Mouse (Mus musculus): ENCODE results near the gene Nr1h2. TPM values are rescaled to one million over a fixed set of nuclear protein-coding genes. Genes with fewer than 3 reads are reported as not detected.

Gene Nr1h2
- polyA plus RNA-seq, 1 experiment from 2014 or later = 60.8 TPM

DNA sequence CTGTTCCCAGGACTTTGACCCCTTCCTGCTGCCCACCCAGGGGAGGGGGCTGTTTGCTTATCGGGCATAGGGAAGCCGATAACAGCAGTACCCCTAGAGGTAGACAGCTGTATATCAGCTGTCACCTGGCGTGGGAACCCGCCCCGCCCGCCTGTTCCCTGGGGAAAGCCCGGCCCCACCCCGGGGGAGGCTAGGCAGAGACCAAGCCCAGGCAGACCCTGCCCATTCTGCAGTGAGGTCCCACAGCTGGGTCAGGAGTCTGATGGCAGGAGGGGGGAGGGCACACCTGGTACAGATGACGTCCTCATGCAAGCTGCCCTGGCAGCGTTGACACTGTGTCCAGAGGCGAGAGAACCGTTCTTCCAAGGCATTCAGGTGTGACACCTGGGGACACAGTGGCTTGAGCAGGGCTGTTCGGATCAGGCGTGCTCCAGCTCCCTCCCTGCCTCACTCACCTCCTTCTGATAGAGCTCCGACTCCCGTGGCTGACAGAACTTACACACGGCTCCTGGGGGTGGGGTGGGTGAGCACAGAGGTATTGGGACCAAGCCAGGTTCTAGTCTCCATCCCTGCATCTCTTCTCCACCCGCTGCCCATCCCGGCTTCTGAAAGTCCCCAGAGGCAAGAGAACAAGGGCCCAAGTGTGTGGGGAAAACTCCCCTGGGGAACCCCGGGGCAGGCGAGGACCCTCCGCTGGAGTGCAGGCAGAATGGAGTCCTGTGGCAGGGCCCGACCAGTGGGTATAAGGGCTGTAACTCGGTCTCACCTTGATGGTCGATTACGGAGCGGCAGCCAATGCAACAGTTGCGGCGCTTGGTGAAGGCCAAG is 20.6 kb downstream of the Nr1h2 start:
- H3K27ac ChIP-seq (replicated peaks; ENCODE audit: low read depth, low read length) = no peak overlapping the region
- H3K27me3 ChIP-seq (replicated peaks; ENCODE audit: control insufficient read depth, insufficient read depth, low read length) = peaks cover 6% of the 10 kb centered on the region; the same call in 1 of the 2 replicates
- WGBS = 84% methylated on average over 26 of the region's 29 CpGs
- no peaks in the 10 kb centered on the region for H3K9me3 ChIP-seq (ENCODE audit: control insufficient read depth, low read length)
- H3K36me3 ChIP-seq (ENCODE audit: control insufficient read depth, insufficient read depth, low read length) = peaks cover 54% of the 10 kb centered on the region
- H3K4me1 ChIP-seq (ENCODE audit: control insufficient read depth, insufficient read depth, low read length) = no peaks in the 10 kb centered on the region; the same call in 1 of the 2 replicates
- DNase-seq (ENCODE audit: low spot score) (no peak), ATAC-seq (ENCODE audit: low read depth) (no peak)
- H3K9ac ChIP-seq (ENCODE audit: low read depth, low read length) = no peak overlapping the region
- H3K4me2 ChIP-seq (ENCODE audit: low read depth, low read length) = no peak overlapping the region
- H3K4me3 ChIP-seq (ENCODE audit: low read depth, low read length) = no peak overlapping the region

DNA sequence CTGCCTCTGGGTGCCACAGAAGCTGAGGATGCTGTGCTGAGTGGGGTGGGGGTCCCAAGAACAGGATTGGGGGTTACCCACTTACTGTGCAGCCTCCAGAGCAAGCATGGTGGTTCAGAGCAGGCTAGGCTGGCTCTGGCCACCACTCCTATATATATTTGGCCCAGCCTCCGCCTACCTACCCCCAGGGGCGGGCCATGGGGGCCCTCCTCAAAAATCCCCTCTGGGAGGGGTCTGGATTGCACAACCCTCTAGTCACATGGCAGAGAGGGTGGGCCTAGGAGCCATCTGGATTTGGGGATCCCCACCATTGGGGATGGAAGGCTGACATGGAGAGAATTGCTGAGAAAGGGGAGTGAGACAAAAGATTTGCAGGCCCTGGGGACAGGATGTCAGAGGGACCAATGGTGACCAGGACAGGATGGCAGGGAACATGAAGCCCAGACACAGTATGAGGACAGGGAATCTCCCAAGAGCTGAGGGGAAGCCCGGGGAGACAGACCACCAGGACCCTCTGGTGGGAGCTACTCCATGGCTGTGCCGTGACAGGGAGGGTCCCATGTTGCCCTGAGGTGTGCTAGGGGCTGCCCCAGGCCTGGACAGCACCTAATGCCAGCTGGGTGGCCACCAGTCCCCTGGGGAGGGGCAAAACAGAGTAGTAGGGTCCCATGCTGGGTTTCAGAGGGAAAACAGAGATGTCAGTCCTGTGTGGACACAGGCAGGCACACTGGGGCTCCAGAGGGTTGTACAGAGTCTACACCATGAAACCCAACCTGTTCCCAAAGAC is 21.6 kb downstream of the Nr1h2 start, which contains the start of gene Spib:
Gene Spib (minus strand): TSS at position 126 of the 787 bp plus-strand sequence.
- H3K9ac ChIP-seq (ENCODE audit: low read depth, low read length) = no peak within 1 kb of the TSS
- H3K27ac ChIP-seq (replicated peaks; ENCODE audit: low read depth, low read length) = no peak within 1 kb of the TSS
- 72% methylated on average over 4 of the region's 4 CpGs for WGBS

DNA sequence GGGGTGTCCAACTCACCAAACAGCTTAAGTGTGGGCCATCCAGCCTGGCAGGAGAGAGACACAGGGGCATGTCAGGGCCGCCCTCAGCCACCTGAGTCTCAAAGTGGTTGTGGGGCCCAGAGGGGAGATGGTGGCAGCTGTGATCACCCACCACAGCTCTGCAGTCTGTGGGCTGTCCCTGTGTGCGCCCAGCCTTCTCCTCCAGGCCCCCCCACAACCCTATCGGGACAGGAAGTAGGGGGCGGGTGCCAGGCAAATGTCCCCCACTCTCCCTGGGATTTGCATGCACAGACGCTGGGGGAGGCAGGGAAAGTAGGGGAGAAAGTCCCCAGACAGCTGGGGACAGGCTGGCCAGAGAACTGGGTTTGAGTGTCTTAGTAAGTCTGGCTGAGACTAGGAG is 22.5 kb downstream of the Nr1h2 start:
- Histone ChIP-seq H3K27ac (replicated peaks; ENCODE audit: low read depth, low read length) (no peak overlapping the region), H3K4me2 (ENCODE audit: low read depth, low read length) (no peak overlapping the region), H3K9ac (ENCODE audit: low read depth, low read length) (no peak overlapping the region), H3K4me1 (ENCODE audit: control insufficient read depth, insufficient read depth, low read length) (no peaks in the 10 kb centered on the region; the same call in 1 of the 2 replicates), H3K4me3 (ENCODE audit: low read depth, low read length) (no peak overlapping the region), H3K27me3 (replicated peaks; ENCODE audit: control insufficient read depth, insufficient read depth, low read length) (peaks cover 12% of the 10 kb centered on the region), H3K9me3 (ENCODE audit: control insufficient read depth, low read length) (no peaks in the 10 kb centered on the region), H3K36me3 (ENCODE audit: control insufficient read depth, insufficient read depth, low read length) (peaks cover 35% of the 10 kb centered on the region)
- WGBS = 48% methylated on average over 5 of the region's 5 CpGs
- ATAC-seq (ENCODE audit: low read depth) (no peak), DNase-seq (ENCODE audit: low spot score) (no peak)

More for the DNA sequence above, 21.6 kb downstream of the Nr1h2 start, which contains the start of gene Spib:
- Histone ChIP-seq H3K4me2 (ENCODE audit: low read depth, low read length) (no peak within 1 kb of the TSS), H3K27me3 (replicated peaks; ENCODE audit: control insufficient read depth, insufficient read depth, low read length) (peaks cover 9% of the 10 kb centered on the region; the same call in 1 of the 2 replicates), H3K9me3 (ENCODE audit: control insufficient read depth, low read length) (no peaks in the 10 kb centered on the region), H3K4me1 (ENCODE audit: control insufficient read depth, insufficient read depth, low read length) (no peaks in the 10 kb centered on the region; the same call in 1 of the 2 replicates), H3K4me3 (ENCODE audit: low read depth, low read length) (no peak within 1 kb of the TSS), H3K36me3 (ENCODE audit: control insufficient read depth, insufficient read depth, low read length) (peaks cover 44% of the 10 kb centered on the region)
- ATAC-seq (ENCODE audit: low read depth) (no peak), DNase-seq (ENCODE audit: low spot score) (no peak)

DNA sequence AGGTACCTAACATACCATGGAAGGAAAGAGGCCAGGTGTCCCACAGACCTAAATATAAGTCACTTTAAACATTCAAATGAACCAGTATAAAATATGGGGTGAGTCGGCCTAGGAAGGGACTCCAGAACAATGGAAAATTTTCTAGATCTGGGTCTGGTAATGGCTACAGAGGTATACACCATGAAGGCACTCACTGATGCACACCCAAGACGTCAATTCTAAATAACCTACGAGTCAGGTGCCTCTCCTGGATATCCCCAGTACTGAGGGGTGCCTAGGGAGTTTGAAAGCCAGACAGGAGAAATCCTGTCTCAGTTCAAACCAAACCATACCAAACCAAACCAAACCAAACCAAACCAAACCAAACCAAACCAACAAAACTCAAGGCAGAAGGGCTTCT is 23.2 kb downstream of the Nr1h2 start:
- Histone ChIP-seq H3K27ac (replicated peaks; ENCODE audit: low read depth, low read length) (no peak overlapping the region), H3K4me2 (ENCODE audit: low read depth, low read length) (no peak overlapping the region), H3K36me3 (ENCODE audit: control insufficient read depth, insufficient read depth, low read length) (peaks cover 28% of the 10 kb centered on the region), H3K4me3 (ENCODE audit: low read depth, low read length) (no peak overlapping the region), H3K4me1 (ENCODE audit: control insufficient read depth, insufficient read depth, low read length) (no peaks in the 10 kb centered on the region; the same call in 1 of the 2 replicates), H3K9ac (ENCODE audit: low read depth, low read length) (no peak overlapping the region), H3K9me3 (ENCODE audit: control insufficient read depth, low read length) (no peaks in the 10 kb centered on the region), H3K27me3 (replicated peaks; ENCODE audit: control insufficient read depth, insufficient read depth, low read length) (peaks cover 18% of the 10 kb centered on the region)
- no peak for ATAC-seq (ENCODE audit: low read depth)
- WGBS = 71% methylated on average over 3 of the region's 3 CpGs
- no peak for DNase-seq (ENCODE audit: low spot score)

DNA sequence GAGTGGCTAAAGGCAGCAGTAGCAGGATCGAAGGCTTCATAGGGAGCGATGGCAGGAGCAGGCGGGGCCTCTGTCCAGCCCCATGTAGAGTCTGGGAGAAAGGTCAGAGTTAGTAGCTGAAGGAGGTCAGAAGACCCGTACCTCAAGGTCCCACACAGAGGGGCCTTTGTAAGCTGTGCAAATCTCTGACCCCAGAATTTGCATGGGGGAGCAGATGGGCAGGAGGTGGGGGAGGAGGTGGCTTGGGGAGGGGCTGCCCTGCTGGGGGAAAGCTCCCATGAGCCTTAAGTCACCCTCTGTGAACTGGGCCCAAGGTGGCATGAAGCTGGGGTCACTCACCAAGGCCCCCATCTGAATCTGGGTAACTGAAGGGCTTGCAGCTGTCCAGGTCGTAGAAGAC is 24.2 kb downstream of the Nr1h2 start:
- no peak for ATAC-seq (ENCODE audit: low read depth)
- Histone ChIP-seq H3K36me3 (ENCODE audit: control insufficient read depth, insufficient read depth, low read length) (peaks cover 18% of the 10 kb centered on the region; the same call in 1 of the 2 replicates), H3K9ac (ENCODE audit: low read depth, low read length) (no peak overlapping the region; the same call in 1 of the 2 replicates), H3K27ac (replicated peaks; ENCODE audit: low read depth, low read length) (no peak overlapping the region), H3K4me2 (ENCODE audit: low read depth, low read length) (no peak overlapping the region), H3K4me3 (ENCODE audit: low read depth, low read length) (no peak overlapping the region), H3K27me3 (replicated peaks; ENCODE audit: control insufficient read depth, insufficient read depth, low read length) (peaks cover 27% of the 10 kb centered on the region), H3K9me3 (ENCODE audit: control insufficient read depth, low read length) (no peaks in the 10 kb centered on the region), H3K4me1 (ENCODE audit: control insufficient read depth, insufficient read depth, low read length) (peaks cover 6% of the 10 kb centered on the region; the same call in 1 of the 2 replicates)
- no peak for DNase-seq (ENCODE audit: low spot score)
- 51% methylated on average over 4 of the region's 5 CpGs for WGBS

DNA sequence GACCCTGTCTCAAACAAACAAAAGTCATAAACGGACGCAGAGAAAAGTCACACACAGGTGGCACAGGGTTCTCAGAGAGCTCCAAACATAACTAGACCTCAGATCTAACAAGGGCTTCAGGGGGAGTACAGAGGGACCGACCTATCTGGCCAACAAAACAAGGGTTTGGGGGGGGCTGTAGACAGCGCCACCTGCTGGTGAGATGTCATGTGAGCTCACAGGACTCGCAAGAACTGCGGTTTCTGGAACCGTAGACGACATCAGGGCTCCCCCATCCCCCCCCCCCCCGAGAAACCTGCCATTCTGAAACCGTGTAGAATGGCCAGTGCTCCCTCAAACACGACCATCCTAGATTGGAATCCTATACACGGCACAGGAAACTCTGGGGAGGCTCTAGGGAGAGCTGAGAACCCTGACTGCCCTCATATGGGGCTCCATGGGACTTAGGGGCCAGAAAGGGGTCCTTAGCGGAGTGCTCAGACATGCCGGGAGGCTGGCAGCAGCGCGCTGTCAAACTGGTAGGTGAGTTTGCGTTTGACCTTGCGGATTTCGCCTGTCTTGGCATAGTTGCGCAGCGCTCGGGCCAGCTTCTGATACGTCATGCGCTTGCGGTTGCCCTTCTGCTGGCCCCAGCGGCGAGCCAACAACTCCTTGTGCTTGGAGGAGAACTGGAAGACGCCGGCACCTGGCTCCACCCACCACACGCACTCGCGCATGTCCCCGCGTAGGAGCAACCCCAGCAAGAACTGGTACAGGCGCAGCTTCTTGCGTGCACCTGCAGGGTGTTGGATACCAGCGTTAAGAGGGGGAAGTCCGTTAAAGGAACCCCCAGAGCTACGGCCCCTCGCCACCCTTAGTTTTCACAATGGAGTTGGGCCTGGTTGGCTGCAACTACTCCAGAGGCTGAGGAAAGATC is 26.0 kb downstream of the Nr1h2 start:
- Histone ChIP-seq H3K36me3 (ENCODE audit: control insufficient read depth, insufficient read depth, low read length) (0 out of 2 replicates have a peak, but pooled peaks cover 2% of the 10 kb centered on the region), H3K4me2 (ENCODE audit: low read depth, low read length) (peak overlapping the region; percentile 85), H3K4me3 (ENCODE audit: low read depth, low read length) (peak overlapping the region; percentile 39), H3K27me3 (replicated peaks; ENCODE audit: control insufficient read depth, insufficient read depth, low read length) (peaks cover 44% of the 10 kb centered on the region), H3K9me3 (ENCODE audit: control insufficient read depth, low read length) (no peaks in the 10 kb centered on the region), H3K9ac (ENCODE audit: low read depth, low read length) (peak overlapping the region; percentile 58), H3K27ac (replicated peaks; ENCODE audit: low read depth, low read length) (no peak overlapping the region), H3K4me1 (ENCODE audit: control insufficient read depth, insufficient read depth, low read length) (peaks cover 6% of the 10 kb centered on the region; the same call in 1 of the 2 replicates)
- DNase-seq (ENCODE audit: low spot score) = peak; percentile 71
- ATAC-seq (ENCODE audit: low read depth) = peak; percentile 63
- 6% methylated on average over 35 of the region's 40 CpGs for WGBS

DNA sequence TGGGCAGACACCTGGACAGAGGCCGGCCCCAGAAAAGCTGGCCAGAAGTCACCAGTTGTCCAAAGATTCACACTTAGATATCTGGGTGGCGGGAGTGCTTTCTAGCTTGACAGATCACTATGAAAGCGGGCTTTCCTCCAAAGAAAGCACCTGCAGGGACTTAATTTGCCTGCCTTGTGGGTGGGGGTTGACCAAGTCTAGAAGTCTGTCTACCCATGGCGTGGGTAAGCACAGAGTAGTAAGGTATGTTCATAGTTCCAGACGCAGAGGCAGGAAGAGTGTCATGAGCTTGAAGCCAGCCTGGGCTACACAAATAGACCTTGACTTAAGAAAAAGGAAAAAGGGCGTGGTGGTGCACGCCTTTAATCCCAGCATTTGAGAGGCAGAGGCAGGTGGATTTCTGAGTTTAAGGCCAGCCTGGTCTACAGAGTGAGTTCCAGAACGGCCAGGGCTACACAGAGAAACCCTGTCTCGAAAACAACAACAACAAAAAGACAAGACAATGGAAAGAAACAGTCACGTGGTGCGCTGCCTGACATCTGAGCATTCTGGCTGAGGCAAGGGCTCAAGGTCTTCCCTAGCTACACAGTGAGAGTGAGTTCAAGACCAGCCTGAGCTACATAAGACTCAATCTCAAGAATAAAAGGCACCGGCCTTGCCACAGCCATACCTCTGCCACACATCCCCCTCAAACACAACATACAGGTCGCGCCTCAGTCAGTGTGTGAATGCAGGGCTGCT is 27.2 kb downstream of the Nr1h2 start:
- no peak overlapping the region for H3K9ac ChIP-seq (ENCODE audit: low read depth, low read length)
- no peaks in the 10 kb centered on the region for H3K9me3 ChIP-seq (ENCODE audit: control insufficient read depth, low read length)
- H3K4me1 ChIP-seq (ENCODE audit: control insufficient read depth, insufficient read depth, low read length) = peaks cover 6% of the 10 kb centered on the region; the same call in 1 of the 2 replicates
- H3K4me3 ChIP-seq (ENCODE audit: low read depth, low read length) = no peak overlapping the region
- no peak overlapping the region for H3K27ac ChIP-seq (replicated peaks; ENCODE audit: low read depth, low read length)
- H3K36me3 ChIP-seq (ENCODE audit: control insufficient read depth, insufficient read depth, low read length) = no peaks in the 10 kb centered on the region
- ATAC-seq (ENCODE audit: low read depth) (no peak), DNase-seq (ENCODE audit: low spot score) (no peak)
- WGBS = 87% methylated on average over 14 of the region's 14 CpGs
- no peak overlapping the region for H3K4me2 ChIP-seq (ENCODE audit: low read depth, low read length)
- peaks cover 54% of the 10 kb centered on the region for H3K27me3 ChIP-seq (replicated peaks; ENCODE audit: control insufficient read depth, insufficient read depth, low read length)

Data from embryonic facial prominence, embryonic 14.5 days (tissue).